Mouse (Mus musculus): Measurements from ENCODE around the gene Snx21. TPM values are rescaled to one million over a fixed set of nuclear protein-coding genes. Genes with fewer than 3 reads are reported as not detected.

Snx21 gene
- polyA plus RNA-seq, 1 experiment from 2014 or later: 20.5 TPM

DNA sequence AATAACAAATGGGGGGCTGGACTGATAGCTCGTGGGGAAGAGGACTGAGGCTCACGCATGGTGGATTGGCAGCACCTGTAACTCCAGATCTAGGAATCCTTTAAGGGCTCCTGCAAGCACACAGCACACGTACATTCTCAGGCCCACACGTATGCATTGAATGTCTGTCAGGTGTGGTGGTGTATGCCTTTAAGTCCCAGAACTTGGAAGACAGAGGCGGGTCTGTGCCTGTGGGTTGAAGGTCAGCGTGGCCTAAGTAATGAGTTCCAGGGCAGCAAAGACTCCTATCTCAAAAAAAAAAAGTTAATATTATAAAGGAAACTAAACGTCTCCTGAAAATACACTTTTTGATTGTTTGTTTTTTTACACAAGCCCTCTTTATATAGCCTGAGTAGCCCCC is 21.0 kb downstream of the Snx21 start:
- H3K36me3 ChIP-seq (ENCODE audit: control insufficient read depth, insufficient read depth, low read length): 0 out of 2 replicates have a peak, but pooled peaks cover 6% of the 10 kb centered on the region
- 74% methylated on average over 7 of the region's 7 CpGs for WGBS
- no peaks in the 10 kb centered on the region for H3K27me3 ChIP-seq (replicated peaks; ENCODE audit: control insufficient read depth, insufficient read depth, low read length)
- no peak for DNase-seq (ENCODE audit: low spot score)
- H3K27ac ChIP-seq (ENCODE audit: low read depth): no peak overlapping the region
- no peak overlapping the region for H3K9ac ChIP-seq (ENCODE audit: low read length)
- no peak overlapping the region for H3K4me2 ChIP-seq (ENCODE audit: low read length)
- ATAC-seq (replicated peaks; ENCODE audit: low FRiP score, low TSS enrichment, low read depth): no peak
- peaks cover 12% of the 10 kb centered on the region for H3K4me1 ChIP-seq (replicated peaks; ENCODE audit: control insufficient read depth, insufficient read depth, low read length)
- no peaks in the 10 kb centered on the region for H3K9me3 ChIP-seq (ENCODE audit: control insufficient read depth, low read length)
- H3K4me3 ChIP-seq (ENCODE audit: low read depth, low read length): no peak overlapping the region

DNA sequence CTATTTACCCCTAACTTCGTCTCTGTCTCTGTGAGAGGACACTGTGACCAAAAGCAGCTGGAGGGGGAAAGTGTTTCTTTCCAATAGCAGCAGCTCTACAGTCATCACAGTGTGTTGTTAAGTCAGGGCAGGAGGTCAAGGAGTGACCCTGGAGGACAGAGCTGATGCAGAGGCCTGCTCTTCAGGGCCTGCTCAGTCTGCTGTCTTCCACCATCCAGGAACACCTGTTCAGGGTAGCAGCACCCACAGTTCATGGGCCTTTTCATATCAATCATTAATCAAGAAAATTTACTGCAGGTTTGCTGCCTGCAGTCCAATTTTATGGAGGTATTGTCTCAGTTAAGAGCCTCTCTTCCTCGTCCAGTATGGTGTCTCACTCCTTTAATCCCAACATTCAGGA is 27.9 kb downstream of the Snx21 start:
- H3K9ac ChIP-seq (ENCODE audit: low read length): no peak overlapping the region
- H3K36me3 ChIP-seq (ENCODE audit: control insufficient read depth, insufficient read depth, low read length): peaks cover 16% of the 10 kb centered on the region; the same call in 1 of the 2 replicates
- H3K4me1 ChIP-seq (replicated peaks; ENCODE audit: control insufficient read depth, insufficient read depth, low read length): peaks cover 4% of the 10 kb centered on the region; the same call in 1 of the 2 replicates
- no peak overlapping the region for H3K4me2 ChIP-seq (ENCODE audit: low read length)
- DNase-seq (ENCODE audit: low spot score): no peak
- 51% methylated on average over 2 of the region's 2 CpGs for WGBS
- ATAC-seq (replicated peaks; ENCODE audit: low FRiP score, low TSS enrichment, low read depth): no peak
- no peak overlapping the region for H3K27ac ChIP-seq (ENCODE audit: low read depth)
- no peaks in the 10 kb centered on the region for H3K27me3 ChIP-seq (replicated peaks; ENCODE audit: control insufficient read depth, insufficient read depth, low read length)
- no peak overlapping the region for H3K4me3 ChIP-seq (ENCODE audit: low read depth, low read length)
- no peaks in the 10 kb centered on the region for H3K9me3 ChIP-seq (ENCODE audit: control insufficient read depth, low read length)

DNA sequence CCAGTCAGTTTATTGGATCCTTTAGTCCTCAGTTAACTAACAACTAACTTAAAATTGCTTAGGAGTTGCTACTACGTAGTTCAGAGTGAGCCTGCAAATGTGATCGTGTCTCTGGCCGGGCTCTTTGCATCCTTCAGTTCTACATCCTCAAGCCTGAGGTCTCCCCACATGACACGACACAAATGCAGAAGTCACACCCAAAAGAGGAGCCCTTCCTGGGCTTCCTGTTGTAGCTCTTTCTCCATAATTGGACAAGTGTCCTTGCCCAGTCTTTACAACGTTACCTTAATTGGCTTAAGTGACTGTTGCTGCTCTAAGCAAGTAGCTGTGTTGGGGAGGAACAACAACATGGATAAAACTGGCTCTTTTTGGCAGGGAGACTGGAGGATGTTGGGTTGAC is 29.7 kb downstream of the Snx21 start:
- H3K4me1 ChIP-seq (replicated peaks; ENCODE audit: control insufficient read depth, insufficient read depth, low read length): peaks cover 4% of the 10 kb centered on the region; the same call in 1 of the 2 replicates
- no peak overlapping the region for H3K27ac ChIP-seq (ENCODE audit: low read depth)
- H3K9me3 ChIP-seq (ENCODE audit: control insufficient read depth, low read length): no peaks in the 10 kb centered on the region
- no peak overlapping the region for H3K4me2 ChIP-seq (ENCODE audit: low read length)
- 88% methylated on average over 5 of the region's 5 CpGs for WGBS
- ATAC-seq (replicated peaks; ENCODE audit: low FRiP score, low TSS enrichment, low read depth) (no peak), DNase-seq (ENCODE audit: low spot score) (no peak)
- no peaks in the 10 kb centered on the region for H3K27me3 ChIP-seq (replicated peaks; ENCODE audit: control insufficient read depth, insufficient read depth, low read length)
- H3K4me3 ChIP-seq (ENCODE audit: low read depth, low read length): no peak overlapping the region
- H3K9ac ChIP-seq (ENCODE audit: low read length): no peak overlapping the region
- H3K36me3 ChIP-seq (ENCODE audit: control insufficient read depth, insufficient read depth, low read length): peaks cover 14% of the 10 kb centered on the region

DNA sequence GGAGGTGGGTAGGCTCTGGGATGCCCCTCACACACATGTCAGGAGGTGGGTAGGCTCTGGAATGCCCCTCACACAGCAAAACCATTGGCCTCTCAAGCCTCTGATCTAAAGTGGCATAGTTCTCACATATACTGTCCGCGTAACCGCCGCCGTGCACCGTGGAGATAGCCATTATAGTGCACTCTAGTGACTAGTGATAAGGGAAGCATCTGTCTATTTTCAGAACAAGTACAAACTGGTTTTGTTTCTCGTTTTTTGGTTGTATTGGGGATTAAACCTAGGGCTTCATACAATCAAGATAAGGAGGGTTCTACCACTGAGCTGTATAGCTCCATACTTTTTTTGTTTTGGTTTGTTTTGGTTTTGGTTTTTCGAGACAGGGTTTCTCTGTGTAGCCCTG is 30.2 kb downstream of the Snx21 start:
- Histone ChIP-seq H3K4me2 (ENCODE audit: low read length) (no peak overlapping the region), H3K27me3 (replicated peaks; ENCODE audit: control insufficient read depth, insufficient read depth, low read length) (no peaks in the 10 kb centered on the region), H3K36me3 (ENCODE audit: control insufficient read depth, insufficient read depth, low read length) (peaks cover 19% of the 10 kb centered on the region), H3K4me3 (ENCODE audit: low read depth, low read length) (no peak overlapping the region), H3K9ac (ENCODE audit: low read length) (no peak overlapping the region), H3K27ac (ENCODE audit: low read depth) (no peak overlapping the region), H3K9me3 (ENCODE audit: control insufficient read depth, low read length) (no peaks in the 10 kb centered on the region), H3K4me1 (replicated peaks; ENCODE audit: control insufficient read depth, insufficient read depth, low read length) (peaks cover 4% of the 10 kb centered on the region; the same call in 1 of the 2 replicates)
- ATAC-seq (replicated peaks; ENCODE audit: low FRiP score, low TSS enrichment, low read depth) (no peak), DNase-seq (ENCODE audit: low spot score) (no peak)
- 90% methylated on average over 8 of the region's 8 CpGs for WGBS

DNA sequence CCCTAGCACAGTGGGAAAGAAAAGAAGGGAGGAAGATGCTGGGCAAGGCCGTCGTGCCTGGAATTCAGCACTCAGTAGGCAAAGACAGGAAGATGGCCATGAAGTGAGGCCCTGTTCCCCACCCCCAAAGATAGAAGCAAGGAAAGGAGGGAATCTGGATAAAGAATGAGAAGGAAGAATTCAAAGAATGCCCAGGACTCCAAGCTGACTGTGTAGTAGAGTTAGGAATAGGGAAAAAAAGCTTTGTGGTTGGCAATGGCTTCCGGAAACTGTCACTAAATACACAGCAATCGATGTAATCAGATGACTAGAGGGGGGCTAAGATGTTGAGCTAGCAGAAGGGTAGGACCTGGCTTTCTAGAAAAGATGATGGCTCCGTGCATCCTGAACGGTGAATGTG is 31.6 kb downstream of the Snx21 start:
- H3K9me3 ChIP-seq (ENCODE audit: control insufficient read depth, low read length): no peaks in the 10 kb centered on the region
- H3K27ac ChIP-seq (ENCODE audit: low read depth): peak overlapping the region; percentile 11; the same call in 1 of the 2 replicates
- H3K9ac ChIP-seq (ENCODE audit: low read length): no peak overlapping the region
- H3K4me3 ChIP-seq (ENCODE audit: low read depth, low read length): no peak overlapping the region
- WGBS: 75% methylated on average over 6 of the region's 6 CpGs
- ATAC-seq (replicated peaks; ENCODE audit: low FRiP score, low TSS enrichment, low read depth) (no peak), DNase-seq (ENCODE audit: low spot score) (no peak)
- H3K27me3 ChIP-seq (replicated peaks; ENCODE audit: control insufficient read depth, insufficient read depth, low read length): no peaks in the 10 kb centered on the region
- H3K36me3 ChIP-seq (ENCODE audit: control insufficient read depth, insufficient read depth, low read length): peaks cover 27% of the 10 kb centered on the region
- H3K4me1 ChIP-seq (replicated peaks; ENCODE audit: control insufficient read depth, insufficient read depth, low read length): peaks cover 5% of the 10 kb centered on the region
- no peak overlapping the region for H3K4me2 ChIP-seq (ENCODE audit: low read length)

DNA sequence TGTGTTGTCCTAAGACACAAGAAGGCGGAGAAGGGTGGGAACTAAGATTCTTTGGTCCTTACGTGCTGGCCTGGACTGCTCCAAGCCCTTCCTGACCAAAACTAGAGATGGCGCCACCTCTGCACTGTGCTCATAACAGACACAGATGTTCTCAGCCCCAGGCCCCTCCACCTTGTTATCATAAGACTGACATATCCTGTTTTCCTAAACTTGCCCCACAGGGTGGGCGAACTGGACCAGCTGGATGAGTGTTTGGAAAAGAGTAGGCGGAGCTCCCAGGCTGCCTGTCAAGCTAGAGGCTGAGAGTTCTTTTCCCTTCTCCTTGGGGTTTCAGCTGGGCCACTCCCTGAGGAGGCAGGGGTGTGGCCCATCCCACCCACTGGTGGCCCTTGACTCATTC is 32.1 kb downstream of the Snx21 start:
- 47% methylated on average over 5 of the region's 5 CpGs for WGBS
- Histone ChIP-seq H3K27me3 (replicated peaks; ENCODE audit: control insufficient read depth, insufficient read depth, low read length) (no peaks in the 10 kb centered on the region), H3K9ac (ENCODE audit: low read length) (no peak overlapping the region), H3K36me3 (ENCODE audit: control insufficient read depth, insufficient read depth, low read length) (peaks cover 22% of the 10 kb centered on the region), H3K4me2 (ENCODE audit: low read length) (no peak overlapping the region), H3K9me3 (ENCODE audit: control insufficient read depth, low read length) (no peaks in the 10 kb centered on the region), H3K27ac (ENCODE audit: low read depth) (no peak overlapping the region), H3K4me1 (replicated peaks; ENCODE audit: control insufficient read depth, insufficient read depth, low read length) (peaks cover 7% of the 10 kb centered on the region), H3K4me3 (ENCODE audit: low read depth, low read length) (no peak overlapping the region)
- ATAC-seq (replicated peaks; ENCODE audit: low FRiP score, low TSS enrichment, low read depth): no peak
- DNase-seq (ENCODE audit: low spot score): no peak

DNA sequence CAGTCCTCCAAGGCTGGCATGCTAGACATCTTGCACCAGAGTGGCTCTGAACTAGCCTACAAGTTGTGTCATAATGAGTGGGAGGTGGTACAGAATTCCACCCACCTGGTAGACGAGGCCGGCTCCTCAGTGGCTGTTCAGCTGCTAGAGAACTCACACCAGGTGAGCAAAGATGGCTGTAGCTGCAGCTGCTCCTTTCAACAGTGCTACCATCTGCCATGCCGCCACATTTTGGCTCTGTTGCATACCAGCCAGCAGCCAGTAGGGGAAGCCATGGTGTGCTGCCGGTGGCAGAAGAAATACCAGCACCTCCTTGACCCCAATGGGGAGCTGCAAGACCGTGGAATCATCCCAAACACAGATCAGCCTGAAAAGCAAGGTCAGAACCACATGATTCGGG is 35.4 kb downstream of the Snx21 start:
- peaks cover 14% of the 10 kb centered on the region for H3K4me1 ChIP-seq (replicated peaks; ENCODE audit: control insufficient read depth, insufficient read depth, low read length)
- H3K9me3 ChIP-seq (ENCODE audit: control insufficient read depth, low read length): no peaks in the 10 kb centered on the region
- no peak for ATAC-seq (replicated peaks; ENCODE audit: low FRiP score, low TSS enrichment, low read depth)
- H3K27ac ChIP-seq (ENCODE audit: low read depth): no peak overlapping the region
- H3K9ac ChIP-seq (ENCODE audit: low read length): no peak overlapping the region
- no peak for DNase-seq (ENCODE audit: low spot score)
- no peak overlapping the region for H3K4me2 ChIP-seq (ENCODE audit: low read length)
- no peaks in the 10 kb centered on the region for H3K27me3 ChIP-seq (replicated peaks; ENCODE audit: control insufficient read depth, insufficient read depth, low read length)
- H3K36me3 ChIP-seq (ENCODE audit: control insufficient read depth, insufficient read depth, low read length): peaks cover 32% of the 10 kb centered on the region
- no peak overlapping the region; the same call in 1 of the 2 replicates for H3K4me3 ChIP-seq (ENCODE audit: low read depth, low read length)
- WGBS: 86% methylated on average over 6 of the region's 6 CpGs

DNA sequence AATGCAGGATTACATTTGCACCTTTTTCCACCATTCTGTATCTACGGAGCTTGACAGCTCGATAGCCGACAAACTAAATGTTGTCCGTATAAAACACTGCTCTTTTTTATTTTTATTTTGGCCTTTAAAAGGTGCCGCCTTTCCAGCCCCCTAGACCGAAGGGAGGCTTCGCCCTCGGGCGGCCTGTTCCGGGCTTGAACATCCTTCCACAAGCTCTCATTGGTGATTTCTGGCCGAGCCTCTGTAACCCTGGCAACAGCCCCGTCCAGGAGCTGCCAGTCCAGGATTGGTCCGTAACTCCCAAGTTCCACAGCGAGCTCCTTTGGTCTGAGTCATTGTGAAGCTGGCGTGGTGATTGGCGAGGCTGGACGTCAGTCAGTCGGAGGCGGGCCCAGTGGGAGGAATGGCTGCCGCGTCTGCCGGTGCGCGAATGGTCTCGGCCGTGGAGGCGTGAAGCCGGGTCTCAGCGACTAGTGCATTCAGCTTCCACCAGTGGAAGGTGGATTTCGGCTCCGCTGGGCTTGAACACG is 37.1 kb downstream of the Snx21 start, which contains the start of gene Zswim1:
TSS of gene Zswim1 (plus strand) at position 51 of the 530 bp plus-strand sequence.
- peak; percentile 100 for DNase-seq (ENCODE audit: low spot score)
- Histone ChIP-seq H3K4me2 (ENCODE audit: low read length) (peak within 1 kb of the TSS; percentile 63), H3K27ac (ENCODE audit: low read depth) (peak within 1 kb of the TSS; percentile 71), H3K4me3 (ENCODE audit: low read depth, low read length) (peak within 1 kb of the TSS; percentile 91), H3K9ac (ENCODE audit: low read length) (peak within 1 kb of the TSS; percentile 67), H3K9me3 (ENCODE audit: control insufficient read depth, low read length) (no peaks in the 10 kb centered on the region), H3K4me1 (replicated peaks; ENCODE audit: control insufficient read depth, insufficient read depth, low read length) (peaks cover 13% of the 10 kb centered on the region), H3K27me3 (replicated peaks; ENCODE audit: control insufficient read depth, insufficient read depth, low read length) (no peaks in the 10 kb centered on the region), H3K36me3 (ENCODE audit: control insufficient read depth, insufficient read depth, low read length) (peaks cover 47% of the 10 kb centered on the region)
- ATAC-seq (replicated peaks; ENCODE audit: low FRiP score, low TSS enrichment, low read depth): peak; percentile 99
- WGBS: under 1% methylated on average over 32 of the region's 32 CpGs

DNA sequence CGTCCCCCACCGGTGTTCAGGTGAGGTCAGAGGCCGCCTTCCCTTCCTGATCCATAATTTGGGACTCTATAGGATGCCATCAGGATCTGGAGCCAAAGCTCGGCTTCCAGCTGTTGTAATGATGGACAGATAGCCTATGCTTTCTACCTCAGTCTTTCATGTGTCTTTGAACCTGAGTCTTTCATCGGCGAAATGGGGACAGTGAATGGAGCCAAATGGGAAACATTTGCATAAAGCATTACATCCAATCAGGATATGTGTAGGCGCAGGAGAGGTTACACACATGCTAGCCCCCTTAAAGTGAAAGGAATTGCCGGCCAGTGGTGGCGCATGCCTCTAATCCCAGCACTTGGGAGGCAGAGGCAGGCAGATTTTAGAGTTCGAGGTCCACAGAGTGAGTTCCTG is 37.6 kb downstream of the Snx21 start:
- Histone ChIP-seq H3K4me2 (ENCODE audit: low read length) (peak overlapping the region; percentile 63), H3K27me3 (replicated peaks; ENCODE audit: control insufficient read depth, insufficient read depth, low read length) (no peaks in the 10 kb centered on the region), H3K4me1 (replicated peaks; ENCODE audit: control insufficient read depth, insufficient read depth, low read length) (peaks cover 10% of the 10 kb centered on the region), H3K27ac (ENCODE audit: low read depth) (peak overlapping the region; percentile 71), H3K9ac (ENCODE audit: low read length) (peak overlapping the region; percentile 67), H3K36me3 (ENCODE audit: control insufficient read depth, insufficient read depth, low read length) (peaks cover 52% of the 10 kb centered on the region), H3K4me3 (ENCODE audit: low read depth, low read length) (peak overlapping the region; percentile 91), H3K9me3 (ENCODE audit: control insufficient read depth, low read length) (no peaks in the 10 kb centered on the region)
- ATAC-seq (replicated peaks; ENCODE audit: low FRiP score, low TSS enrichment, low read depth): peak; percentile 65
- DNase-seq (ENCODE audit: low spot score): no peak
- WGBS: 1% methylated on average over 10 of the region's 10 CpGs
